Mouse (Mus musculus) embryonic facial prominence, embryonic 10.5 days (tissue): Measurements from ENCODE around the gene Bzw2. TPM values are rescaled to one million over a fixed set of nuclear protein-coding genes. Genes with fewer than 3 reads are reported as not detected.

Experiments used
- DNase-seq: peaks from one replicate; pipeline ENCODE4 v3.0.0-alpha.2; 2017; ENCODE audit warnings: low spot score
- H3K27ac ChIP-seq: fragments of 300-500 bp; sonication (generic); replicated peaks from 2 replicates; pipeline ENCODE4 v1.5.1; 2016; ENCODE audit warnings: mild to moderate bottlenecking
- H3K27me3 ChIP-seq: fragments of 300-500 bp; sonication (generic); replicated peaks from 2 replicates; pipeline ENCODE4 v1.6.1; 2016; ENCODE audit warnings: low read depth, mild to moderate bottlenecking; ENCODE audit not compliant: poor library complexity, severe bottlenecking
- H3K36me3 ChIP-seq: fragments of 300-500 bp; sonication (generic); replicated peaks from 2 replicates; pipeline ENCODE4 v1.6.1; 2016; ENCODE audit warnings: mild to moderate bottlenecking, moderate library complexity
- H3K4me1 ChIP-seq: fragments of 300-500 bp; sonication (generic); 2 replicates; pipeline ENCODE4 v1.6.1; 2016
- H3K4me3 ChIP-seq: fragments of 300-500 bp; sonication (generic); 2 replicates; pipeline ENCODE4 v1.5.1; 2016; ENCODE audit warnings: mild to moderate bottlenecking, moderate library complexity
- H3K9me3 ChIP-seq: fragments of 300-500 bp; sonication (generic); 2 replicates; pipeline ENCODE4 v1.6.1; 2016; ENCODE audit warnings: mild to moderate bottlenecking
- WGBS: fragments of 180-500 bp; shearing (Covaris S2); methylation state at CpG from one replicate; pipeline ENCODE4 v1.1.7; 2016; 5-methylcytosine and 5-hydroxymethylcytosine counted together
- polyA plus RNA-seq: library from polyadenylated mRNA; unstranded; fragments of >200 nt; fragmentation: Nextera tagmentation; extraction: Ambion mirVana; gene quantifications from 2 replicates; pipeline ENCODE4 v1.2.1, GENCODE M21; 2016

The Bzw2 gene
- polyA plus RNA-seq, 1 experiment from 2014 or later: 301 TPM

DNA sequence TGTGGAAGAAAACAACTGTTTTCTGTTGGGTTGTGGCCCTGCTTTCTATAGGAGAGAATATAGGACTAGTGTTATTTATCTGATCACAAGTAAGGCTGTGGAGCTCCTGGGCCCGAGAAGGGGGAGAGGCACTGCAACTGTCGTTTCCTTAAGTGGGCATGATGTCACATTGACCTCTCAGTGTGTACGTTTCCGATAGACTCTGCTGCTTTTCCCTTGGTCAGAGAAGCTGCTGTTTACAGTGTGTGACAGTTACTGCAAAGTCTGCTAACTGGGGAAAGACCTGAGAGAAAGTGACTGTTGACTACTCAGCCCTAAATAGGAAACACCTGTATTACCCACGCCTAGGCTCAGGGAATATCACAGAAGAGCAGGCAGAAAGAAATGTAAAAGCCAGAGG lies 111.7 kb downstream of the Bzw2 start:
- H3K4me3 ChIP-seq: no peak overlapping the region
- H3K27ac ChIP-seq: 0 out of 2 replicates have a peak overlapping the region, but pooled peaks have one; percentile 19
- peaks cover 27% of the 10 kb centered on the region for H3K4me1 ChIP-seq
- 32% methylated on average over 5 of the region's 5 CpGs for WGBS
- no peaks in the 10 kb centered on the region for H3K27me3 ChIP-seq
- no peak for DNase-seq
- H3K9me3 ChIP-seq: no peaks in the 10 kb centered on the region
- H3K36me3 ChIP-seq: no peaks in the 10 kb centered on the region

DNA sequence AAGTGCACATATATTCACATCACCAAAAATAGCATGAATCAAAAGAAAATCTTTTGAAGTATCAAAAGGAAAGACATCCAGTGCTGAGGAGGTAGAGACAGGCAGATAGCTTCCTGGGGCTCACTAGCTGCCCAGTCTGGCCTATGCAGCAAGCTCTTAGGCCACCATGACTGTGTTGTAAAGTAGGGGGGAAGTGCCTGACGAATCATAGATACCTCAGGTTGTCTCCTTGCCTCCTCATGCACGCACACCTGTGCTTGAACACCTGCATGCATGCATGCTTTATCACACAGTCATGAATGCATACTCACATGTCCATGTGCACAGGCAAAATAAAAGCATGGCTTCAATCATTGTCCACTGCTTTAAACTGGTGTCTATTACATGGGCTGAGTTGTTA lies 113.2 kb downstream of the Bzw2 start:
- H3K9me3 ChIP-seq: no peaks in the 10 kb centered on the region
- DNase-seq: no peak
- H3K27ac ChIP-seq: no peak overlapping the region; the same call in 1 of the 2 replicates
- WGBS: 88% methylated on average over 2 of the region's 2 CpGs
- H3K4me3 ChIP-seq: no peak overlapping the region
- H3K4me1 ChIP-seq: peaks cover 41% of the 10 kb centered on the region
- H3K27me3 ChIP-seq: no peaks in the 10 kb centered on the region
- H3K36me3 ChIP-seq: no peaks in the 10 kb centered on the region

DNA sequence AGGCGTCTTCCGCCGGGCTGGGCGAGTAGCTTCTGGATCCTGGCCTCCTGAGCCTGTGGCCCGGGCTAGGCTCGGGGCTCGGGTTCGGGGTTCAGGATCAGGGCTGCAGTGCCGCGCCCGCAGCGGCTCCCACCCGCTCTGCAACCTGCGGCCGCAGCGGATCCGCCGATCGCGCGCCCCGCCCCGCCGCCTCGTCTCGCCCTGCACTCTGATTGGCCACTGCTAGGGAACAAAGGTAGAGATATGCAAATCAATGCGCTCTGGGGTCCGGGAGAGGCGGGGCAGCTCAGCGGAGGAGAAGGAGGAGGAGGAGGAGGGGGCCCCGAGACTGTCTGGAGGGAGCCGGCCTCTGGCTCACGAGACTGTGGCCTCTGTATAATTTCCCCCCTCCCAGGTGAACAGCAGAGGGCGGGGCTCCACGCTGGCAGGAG lies 115.5 kb downstream of the Bzw2 start, which contains the start of gene Tspan13:
TSS of gene Tspan13 (minus strand) at position 153 of the 431 bp plus-strand sequence.
- peak within 1 kb of the TSS; percentile 94 for H3K27ac ChIP-seq
- under 1% methylated on average over 35 of the region's 35 CpGs for WGBS
- H3K4me1 ChIP-seq: peaks cover 39% of the 10 kb centered on the region
- peak within 1 kb of the TSS; percentile 93 for H3K4me3 ChIP-seq
- peak; percentile 95 for DNase-seq
- no peaks in the 10 kb centered on the region for H3K9me3 ChIP-seq
- H3K36me3 ChIP-seq: no peaks in the 10 kb centered on the region
- no peaks in the 10 kb centered on the region for H3K27me3 ChIP-seq

Other genes with a start within 250 kb of the Bzw2 start
- 0.25 TPM in 1 of 2 replicates, not detected in the other for gene Agr3, start 232.5 kb downstream of the Bzw2 start, polyA plus RNA-seq
- not detected in 2 replicates for gene Agr2, start 165.2 kb downstream of the Bzw2 start, polyA plus RNA-seq
- 105 and 112 TPM in 2 replicates for gene Tspan13, start 115.6 kb downstream of the Bzw2 start, polyA plus RNA-seq
- gene Ankmy2, start 966 bp downstream of the Bzw2 start, polyA plus RNA-seq: 22.6 and 25.7 TPM in 2 replicates
- gene Lrrc72, start 95.3 kb upstream of the Bzw2 start, polyA plus RNA-seq: not detected in 2 replicates
- 21.9 and 23.7 TPM in 2 replicates for gene Sostdc1, start 156.1 kb upstream of the Bzw2 start, polyA plus RNA-seq
- gene Ispd, start 223.4 kb upstream of the Bzw2 start, polyA plus RNA-seq: 7.3 and 9.1 TPM in 2 replicates
- gene D630036H23Rik, start 224.1 kb upstream of the Bzw2 start, polyA plus RNA-seq: 0.64 and 0.68 TPM in 2 replicates